8 mouse cellular contexts compared by ENCODE assay signal in genomic region chr2:38339910-38340625, GRCm38 (mm10). TPM values are rescaled to one million over a fixed set of nuclear protein-coding genes. Genes with fewer than 3 reads are reported as not detected.
DNase-seq lines count a peak whose midpoint lies in the region; ATAC-seq lines count a peak whose summit lies in the region.

No protein-coding gene starts in this region.

- peaks cover 97% of the 10 kb centered on the region for H3K27me3 ChIP-seq in kidney, embryonic 14.5 days (ENCODE audit: control insufficient read depth, insufficient read depth, low read length)
- peaks cover 100% of the 10 kb centered on the region for H3K27me3 ChIP-seq in embryonic facial prominence, embryonic 13.5 days
- H3K27me3 ChIP-seq in intestine, embryonic 16.5 days (replicated peaks; ENCODE audit: control insufficient read depth, insufficient read depth, low read length): peaks cover 80% of the 10 kb centered on the region
- peaks cover 99% of the 10 kb centered on the region for H3K27me3 ChIP-seq in neural tube, embryonic 12.5 days (replicated peaks)

- ATAC-seq in kidney, embryonic 14.5 days (ENCODE audit: low FRiP score, low TSS enrichment): no peak
- no peak for ATAC-seq in embryonic facial prominence, embryonic 13.5 days (ENCODE audit: insufficient number of reproducible peaks, insufficient read depth, low FRiP score, low TSS enrichment, low read depth)
- ATAC-seq in intestine, embryonic 16.5 days: no peak
- ATAC-seq in neural tube, embryonic 12.5 days (ENCODE audit: low FRiP score, low read depth): no peak

- H3K9ac ChIP-seq in kidney, embryonic 14.5 days (ENCODE audit: low read depth, low read length): no peak overlapping the region
- peak overlapping the region; percentile 65; the same call in 1 of the 2 replicates for H3K9ac ChIP-seq in embryonic facial prominence, embryonic 13.5 days
- H3K9ac ChIP-seq in intestine, embryonic 16.5 days (ENCODE audit: low read depth, low read length): no peak overlapping the region
- peak overlapping the region; percentile 51; the same call in 1 of the 2 replicates for H3K9ac ChIP-seq in neural tube, embryonic 12.5 days

- 1% methylated on average over 9 of the region's 9 CpGs for WGBS in kidney, embryonic 14.5 days
- 2% methylated on average over 9 of the region's 9 CpGs for WGBS in embryonic facial prominence, embryonic 13.5 days
- WGBS in intestine, embryonic 16.5 days: 2% methylated on average over 9 of the region's 9 CpGs
- WGBS in neural tube, embryonic 12.5 days: under 1% methylated on average over 9 of the region's 9 CpGs

- H3K4me1 ChIP-seq in kidney, embryonic 14.5 days (ENCODE audit: control insufficient read depth, insufficient read depth, low read length): peaks cover 9% of the 10 kb centered on the region
- peaks cover 15% of the 10 kb centered on the region for H3K4me1 ChIP-seq in embryonic facial prominence, embryonic 13.5 days
- H3K4me1 ChIP-seq in intestine, embryonic 16.5 days (ENCODE audit: control insufficient read depth, insufficient read depth, low read length): peaks cover 11% of the 10 kb centered on the region
- H3K4me1 ChIP-seq in neural tube, embryonic 12.5 days: peaks cover 13% of the 10 kb centered on the region

- no peak for DNase-seq in kidney, postnatal 10 days
- DNase-seq in frontal cortex, postnatal 14 days (ENCODE audit: low spot score in 2 of 2): no peak
- no peak for DNase-seq in spleen, postnatal 4 days (ENCODE audit: low spot score in 2 of 2)
- DNase-seq in lung, postnatal 4 days: no peak

- no peaks in the 10 kb centered on the region for H3K9me3 ChIP-seq in kidney, embryonic 14.5 days (ENCODE audit: control insufficient read depth, low read length)
- H3K9me3 ChIP-seq in embryonic facial prominence, embryonic 13.5 days: no peaks in the 10 kb centered on the region
- H3K9me3 ChIP-seq in intestine, embryonic 16.5 days (ENCODE audit: control insufficient read depth, low read length): no peaks in the 10 kb centered on the region
- H3K9me3 ChIP-seq in neural tube, embryonic 12.5 days: no peaks in the 10 kb centered on the region

- H3K4me3 ChIP-seq in kidney, embryonic 14.5 days (ENCODE audit: low read length): peak overlapping the region; percentile 37
- peak overlapping the region; percentile 49 for H3K4me3 ChIP-seq in embryonic facial prominence, embryonic 13.5 days
- H3K4me3 ChIP-seq in intestine, embryonic 16.5 days (ENCODE audit: low read length): peak overlapping the region; percentile 47
- H3K4me3 ChIP-seq in neural tube, embryonic 12.5 days: peak overlapping the region; percentile 37

- no peak overlapping the region for H3K27ac ChIP-seq in kidney, embryonic 14.5 days (ENCODE audit: low read depth, low read length)
- H3K27ac ChIP-seq in embryonic facial prominence, embryonic 13.5 days: no peak overlapping the region
- no peak overlapping the region for H3K27ac ChIP-seq in intestine, embryonic 16.5 days (ENCODE audit: low read length)
- H3K27ac ChIP-seq in neural tube, embryonic 12.5 days: no peak overlapping the region

- peak overlapping the region; percentile 76 for H3K4me2 ChIP-seq in kidney, embryonic 14.5 days (replicated peaks; ENCODE audit: low read depth, low read length)
- H3K4me2 ChIP-seq in embryonic facial prominence, embryonic 13.5 days: peak overlapping the region; percentile 89
- H3K4me2 ChIP-seq in intestine, embryonic 16.5 days (ENCODE audit: low read depth, low read length): peak overlapping the region; percentile 85; the same call in 1 of the 2 replicates
- peak overlapping the region; percentile 66 for H3K4me2 ChIP-seq in neural tube, embryonic 12.5 days (replicated peaks)

- no peaks in the 10 kb centered on the region for H3K36me3 ChIP-seq in kidney, embryonic 14.5 days (ENCODE audit: control insufficient read depth, insufficient read depth, low read length)
- no peaks in the 10 kb centered on the region for H3K36me3 ChIP-seq in embryonic facial prominence, embryonic 13.5 days
- H3K36me3 ChIP-seq in intestine, embryonic 16.5 days (ENCODE audit: control insufficient read depth, insufficient read depth, low read length): no peaks in the 10 kb centered on the region
- no peaks in the 10 kb centered on the region for H3K36me3 ChIP-seq in neural tube, embryonic 12.5 days

RNA-seq across cellular contexts. Expression of gene Lhx2, which starts 1.0 kb away (rescaled TPM):
- not detected in 2 replicates for polyA plus RNA-seq in kidney, embryonic 14.5 days (2014; fragmentation: Nextera tagmentation; extraction: Ambion mirVana)
- 10.0 and 17.8 TPM in 2 replicates for polyA plus RNA-seq in embryonic facial prominence, embryonic 13.5 days (2015; fragmentation: Nextera tagmentation; extraction: Ambion mirVana)
- polyA plus RNA-seq in intestine, embryonic 16.5 days (2015; fragmentation: Nextera tagmentation; extraction: Ambion mirVana): 0.05 TPM in 1 of 2 replicates, not detected in the other
- 6.9 and 7.5 TPM in 2 replicates for polyA plus RNA-seq in neural tube, embryonic 12.5 days (2016; fragmentation: Nextera tagmentation; extraction: Ambion mirVana)

RNA-seq across cellular contexts. Expression of gene Dennd1a, which starts 52.9 kb away (rescaled TPM):
- 10.6 and 12.6 TPM in 2 replicates for polyA plus RNA-seq in kidney, embryonic 14.5 days (2014; fragmentation: Nextera tagmentation; extraction: Ambion mirVana)
- polyA plus RNA-seq in embryonic facial prominence, embryonic 13.5 days (2015; fragmentation: Nextera tagmentation; extraction: Ambion mirVana): 15.5 and 16.7 TPM in 2 replicates
- polyA plus RNA-seq in intestine, embryonic 16.5 days (2015; fragmentation: Nextera tagmentation; extraction: Ambion mirVana): 9.6 and 11.1 TPM in 2 replicates
- polyA plus RNA-seq in neural tube, embryonic 12.5 days (2016; fragmentation: Nextera tagmentation; extraction: Ambion mirVana): 13.3 and 18.8 TPM in 2 replicates

Comparison
In these comparisons a context has a peak if more than half of its experiments do, and no peak if none do; other contexts are left out.
1. H3K9ac ChIP-seq: peak in embryonic facial prominence, embryonic 13.5 days (single experiment) and neural tube, embryonic 12.5 days (single experiment); none in kidney, embryonic 14.5 days (single experiment) and intestine, embryonic 16.5 days (single experiment).
2. Peak in every context shown above with its lines, with median percentiles within 50 percentile points of each other: H3K4me2 ChIP-seq and H3K4me3 ChIP-seq.